Mouse (Mus musculus) adrenal gland (tissue): ENCODE measurements around the gene Sgms1.
"Not testable (repeated sequence)": the region's sequence is repeated elsewhere in the genome, so short reads cannot be mapped to it uniquely, and the experiment has no call there.

Experiments used
- intact Hi-C: fragments of 180-260 bp; cut with DNase I; formaldehyde crosslinking; loops from one replicate; pipeline ENCODE4 v1.15.1; 2025

Gene Sgms1

DNA sequence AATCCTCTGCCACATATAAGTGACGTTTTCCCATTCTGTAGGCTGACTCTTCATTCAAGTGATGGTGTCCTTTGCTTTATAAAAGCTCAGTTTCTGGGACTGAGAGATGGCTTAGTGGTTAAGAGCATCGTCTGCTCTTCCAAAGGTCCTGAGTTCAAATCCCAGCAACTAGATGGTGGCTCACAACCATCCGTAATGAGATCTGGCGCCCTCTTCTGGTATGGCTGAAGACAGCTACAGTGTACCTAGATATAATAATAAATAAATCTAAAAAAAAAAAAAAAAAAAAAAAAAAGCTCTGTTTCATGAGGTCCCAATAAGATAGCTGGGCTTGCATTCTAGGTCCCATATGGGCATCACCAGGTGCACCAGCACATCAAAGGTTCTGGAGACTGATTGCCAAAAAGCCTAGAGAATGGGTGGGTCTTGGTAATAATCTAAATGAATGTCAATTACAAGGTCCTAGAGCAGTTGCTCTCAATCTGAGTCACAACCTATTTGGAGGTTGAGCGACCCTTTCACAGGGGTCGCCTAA, 272.0 kb downstream of the Sgms1 start:
- intact Hi-C loops = no loop called here

DNA sequence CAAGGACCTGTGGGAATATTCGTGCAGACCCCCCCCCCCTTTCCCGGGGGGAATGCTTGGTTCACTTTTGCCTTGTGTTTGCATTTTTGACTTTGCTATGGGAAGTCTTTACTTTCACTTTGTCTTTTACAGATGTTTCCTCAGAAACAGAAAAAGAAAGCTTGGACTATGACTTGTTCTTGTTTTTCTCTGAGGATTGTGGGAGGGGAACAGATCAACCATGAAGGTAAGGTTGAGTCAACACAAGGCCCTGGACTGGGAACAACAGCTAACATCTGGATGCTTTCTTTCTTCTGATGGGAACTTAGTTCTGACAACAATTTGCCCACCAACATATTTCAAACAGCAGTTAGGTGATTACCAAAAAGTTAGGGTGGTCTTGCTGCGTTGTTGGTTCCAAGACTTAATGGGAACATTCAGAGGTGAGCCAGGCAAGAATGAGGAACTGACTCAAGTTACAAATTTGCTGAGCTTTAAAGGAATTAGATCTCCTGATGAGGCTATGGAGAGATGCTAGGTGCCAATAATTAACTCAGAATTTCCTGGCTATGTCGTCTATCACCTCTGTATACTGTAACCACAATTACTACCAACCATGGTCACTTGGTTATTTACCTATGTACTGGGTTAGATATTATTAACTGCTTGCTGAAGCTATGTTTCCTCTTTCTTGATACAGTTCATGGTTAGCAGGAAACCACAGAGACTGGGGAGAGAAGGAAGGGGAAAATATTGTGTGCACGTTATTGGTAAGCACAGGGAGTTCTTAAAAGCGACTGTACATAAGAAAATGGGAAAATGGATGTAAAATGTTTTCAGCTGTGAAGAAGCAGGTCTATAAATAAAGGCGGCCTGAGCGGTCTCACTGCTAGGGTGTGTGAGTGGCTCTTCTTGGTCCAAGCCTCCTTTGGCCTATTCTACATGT, 277.4 kb downstream of the Sgms1 start:
- intact Hi-C loops = no loop called here

DNA sequence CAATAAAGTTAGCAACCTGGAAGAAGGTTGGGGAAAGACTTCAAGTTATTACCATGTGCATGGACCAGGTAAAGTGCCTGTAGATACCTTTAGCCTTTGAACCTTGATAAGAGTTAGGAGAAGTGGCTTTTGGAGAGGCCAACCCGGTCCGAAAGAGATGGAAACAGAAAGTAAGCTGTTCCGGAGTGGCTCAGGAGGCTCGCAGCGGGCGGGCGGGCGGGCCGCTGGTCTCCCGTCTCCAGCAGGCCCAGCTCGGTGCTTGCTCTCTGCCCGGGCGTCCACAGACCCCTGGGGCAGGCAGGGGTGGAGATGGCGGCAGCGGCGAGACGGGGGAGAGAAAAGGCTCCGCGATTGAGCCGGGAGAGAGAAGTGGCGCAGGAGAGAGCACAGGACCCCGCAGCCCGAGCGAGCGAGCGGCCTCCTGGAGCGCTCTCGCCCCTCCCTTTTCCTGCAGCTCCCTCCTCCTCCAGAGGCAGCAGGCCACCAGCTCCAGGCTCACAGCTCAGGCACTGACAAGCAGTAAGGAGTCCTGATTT, 281.7 kb downstream of the Sgms1 start, which contains the start of gene Asah2:
Asah2 (minus strand) TSS at position 441 of the 536 bp plus-strand sequence.
- intact Hi-C loops = no loop called here

DNA sequence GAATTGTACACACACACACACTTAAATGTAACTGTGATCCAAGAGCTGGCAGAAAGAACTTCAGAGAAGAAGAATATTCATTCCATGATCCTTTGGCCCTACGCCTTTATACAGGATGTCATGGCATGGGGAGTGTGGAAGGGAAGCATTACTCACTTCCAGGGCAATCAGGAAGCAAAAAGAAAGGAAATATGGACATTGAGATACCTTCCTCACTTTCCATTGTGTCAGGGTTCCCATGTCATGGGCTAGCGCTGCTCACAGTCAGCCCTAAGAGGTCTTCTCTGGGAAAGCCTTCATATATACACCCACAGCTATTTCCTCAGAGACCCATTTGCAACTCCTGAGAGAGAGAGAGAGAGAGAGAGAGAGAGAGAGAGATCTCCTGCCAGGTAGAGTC, 282.8 kb downstream of the Sgms1 start:
- intact Hi-C loops = no loop called here

DNA sequence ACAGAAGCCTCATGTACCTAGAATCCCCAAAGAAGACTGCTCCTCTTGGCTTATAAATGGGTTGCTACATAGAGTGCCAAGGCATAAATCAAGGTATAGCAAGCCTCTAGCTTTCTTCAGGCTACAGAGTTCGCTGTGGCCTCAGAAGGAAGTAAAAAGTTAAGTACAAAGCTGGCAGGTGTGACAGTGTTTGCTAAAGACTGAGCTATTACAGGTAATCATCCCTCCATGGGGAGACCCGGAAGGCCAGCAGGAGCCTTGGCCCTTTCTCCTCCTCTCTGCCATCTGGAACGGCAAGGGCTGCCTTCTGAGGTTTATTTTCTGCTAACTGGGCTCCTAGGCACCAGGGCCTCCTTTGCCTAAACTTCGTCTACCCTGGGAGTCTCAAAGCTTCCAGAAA, 285.3 kb downstream of the Sgms1 start:
- intact Hi-C loops = loop anchor here (5.0 kb wide), 1 partner anchor 132 kb away; no protein-coding TSS in a partner anchor

DNA sequence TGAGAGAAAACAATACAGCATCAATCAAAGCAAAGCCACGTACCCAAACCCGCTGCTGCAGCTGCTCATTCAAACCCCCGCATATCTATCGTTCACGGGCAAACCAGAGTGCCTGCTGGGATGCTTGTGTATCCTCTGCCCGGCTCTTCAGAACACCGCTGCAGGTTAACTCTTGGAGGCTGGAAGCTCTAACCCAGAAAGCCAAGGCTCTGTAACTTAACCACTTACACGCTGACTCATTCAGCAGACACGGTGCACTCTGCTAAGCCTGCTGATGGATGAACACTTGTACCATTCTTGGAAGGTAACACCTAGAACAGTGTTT, 286.6 kb downstream of the Sgms1 start:
- intact Hi-C loops = loop anchor here (5.0 kb wide), 1 partner anchor 131 kb away; no protein-coding TSS in a partner anchor

DNA sequence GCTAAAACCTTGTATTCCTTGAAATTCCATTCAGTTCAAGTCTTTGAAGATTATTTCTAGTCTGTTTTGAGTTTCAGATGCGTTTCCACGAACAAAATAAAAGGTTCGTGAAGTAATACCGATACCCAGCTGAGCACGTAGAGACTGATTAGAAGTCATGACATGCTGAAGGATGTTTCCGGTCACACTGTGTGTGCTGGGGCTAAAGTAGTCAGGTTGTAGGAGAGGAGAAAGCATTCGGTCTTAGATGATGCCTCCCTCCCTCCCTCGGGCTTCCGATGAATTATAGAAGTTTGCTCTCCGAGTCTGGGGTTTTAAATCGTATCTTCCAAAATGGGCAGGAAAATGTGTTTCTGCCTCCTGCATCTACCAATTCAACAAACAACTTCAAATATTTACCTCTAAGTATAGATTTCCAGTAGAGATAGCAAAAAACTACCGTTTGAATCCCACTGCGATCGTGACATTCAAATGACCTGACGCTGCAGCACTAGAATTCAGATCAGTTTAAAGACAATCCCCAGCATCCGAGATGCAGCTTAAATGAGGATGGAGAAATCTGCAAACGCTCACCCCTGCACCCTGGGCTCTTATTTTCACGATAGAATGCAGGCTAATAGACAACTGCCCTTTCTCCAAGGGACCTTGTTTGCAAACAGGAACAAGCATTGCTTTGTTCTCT, 287.1 kb downstream of the Sgms1 start:
- intact Hi-C loops = loop anchor here (5.0 kb wide), 1 partner anchor 130 kb away; no protein-coding TSS in a partner anchor

DNA sequence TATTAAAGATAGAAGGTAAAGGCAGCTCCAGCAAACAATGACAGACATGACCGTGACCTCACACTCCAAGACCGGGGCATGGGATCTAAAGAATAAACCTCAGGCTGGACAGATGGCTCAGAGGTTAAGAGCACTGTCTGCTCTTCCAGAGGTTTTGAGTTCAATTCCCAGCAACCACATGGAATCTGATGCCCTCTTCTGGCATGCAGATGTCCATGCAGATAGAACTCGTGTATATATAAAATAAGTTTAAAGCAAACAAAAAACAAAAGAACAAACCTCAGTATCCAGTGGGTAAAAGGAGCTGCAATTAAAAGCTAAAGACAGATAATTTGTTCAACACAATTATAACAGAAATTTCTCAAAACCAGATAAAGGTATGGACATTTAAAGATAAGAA, 290.9 kb downstream of the Sgms1 start:
- intact Hi-C loops = loop anchor here (10.0 kb wide), 1 partner anchor 74 kb away; no protein-coding TSS in a partner anchor

DNA sequence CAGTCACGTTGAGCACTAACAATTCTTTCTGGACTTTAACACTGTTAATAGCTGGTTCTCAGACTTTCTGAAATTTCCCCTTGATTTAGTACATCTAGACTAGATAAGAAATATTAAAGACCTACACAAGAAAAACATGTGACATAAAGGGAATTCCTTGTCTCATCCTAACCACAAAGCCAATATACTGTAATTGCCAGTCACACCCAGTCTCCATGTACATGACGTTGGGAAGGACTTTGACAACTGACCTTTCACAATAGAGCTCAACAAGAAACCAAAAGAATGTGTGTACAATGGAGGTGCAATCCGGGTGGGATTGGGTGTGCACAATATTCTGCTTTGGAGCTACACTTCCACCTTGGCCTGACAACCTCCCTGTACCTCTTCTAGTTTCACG, 297.2 kb downstream of the Sgms1 start:
- intact Hi-C loops = loop anchor here (10.0 kb wide), 1 partner anchor 68 kb away; no protein-coding TSS in a partner anchor

DNA sequence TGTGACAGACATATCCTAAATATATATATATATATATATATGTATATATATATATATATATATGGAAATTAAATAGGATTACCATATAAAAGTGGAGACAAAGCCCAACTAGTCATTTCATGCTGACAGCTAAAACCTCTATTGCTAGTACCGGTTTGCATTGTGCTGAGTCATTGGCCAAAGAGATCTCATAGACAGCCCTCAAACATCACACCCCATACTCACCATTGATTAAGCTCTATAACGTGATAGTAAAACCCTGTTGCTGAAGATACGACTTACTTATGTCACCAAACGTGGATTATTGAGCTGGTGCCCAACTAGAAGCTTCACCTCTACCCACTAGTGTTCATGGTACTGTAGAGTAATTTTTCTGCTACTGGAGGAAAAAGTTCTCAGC, 298.7 kb downstream of the Sgms1 start:
- intact Hi-C loops = loop anchor here (10.0 kb wide), 1 partner anchor 66 kb away; no protein-coding TSS in a partner anchor

DNA sequence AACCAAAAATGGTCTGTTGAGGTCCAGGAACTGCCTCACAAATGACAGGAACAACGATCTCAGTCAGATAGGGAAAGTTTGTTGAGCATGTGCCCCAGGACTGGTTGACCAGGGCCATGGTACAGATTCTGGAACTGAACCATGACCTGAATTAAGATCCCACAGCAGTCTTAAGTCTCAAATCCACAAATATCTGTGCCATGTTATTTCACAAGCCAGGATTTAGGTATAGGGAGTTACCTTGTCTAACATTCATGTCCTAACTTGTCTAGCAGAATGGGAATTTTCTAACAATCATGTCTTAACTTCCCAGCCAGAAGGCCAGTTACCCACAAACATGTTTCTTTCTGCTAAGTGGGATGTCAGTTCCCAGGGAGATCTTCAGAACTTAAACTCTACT, 300.9 kb downstream of the Sgms1 start:
- intact Hi-C loops = no loop called here

DNA sequence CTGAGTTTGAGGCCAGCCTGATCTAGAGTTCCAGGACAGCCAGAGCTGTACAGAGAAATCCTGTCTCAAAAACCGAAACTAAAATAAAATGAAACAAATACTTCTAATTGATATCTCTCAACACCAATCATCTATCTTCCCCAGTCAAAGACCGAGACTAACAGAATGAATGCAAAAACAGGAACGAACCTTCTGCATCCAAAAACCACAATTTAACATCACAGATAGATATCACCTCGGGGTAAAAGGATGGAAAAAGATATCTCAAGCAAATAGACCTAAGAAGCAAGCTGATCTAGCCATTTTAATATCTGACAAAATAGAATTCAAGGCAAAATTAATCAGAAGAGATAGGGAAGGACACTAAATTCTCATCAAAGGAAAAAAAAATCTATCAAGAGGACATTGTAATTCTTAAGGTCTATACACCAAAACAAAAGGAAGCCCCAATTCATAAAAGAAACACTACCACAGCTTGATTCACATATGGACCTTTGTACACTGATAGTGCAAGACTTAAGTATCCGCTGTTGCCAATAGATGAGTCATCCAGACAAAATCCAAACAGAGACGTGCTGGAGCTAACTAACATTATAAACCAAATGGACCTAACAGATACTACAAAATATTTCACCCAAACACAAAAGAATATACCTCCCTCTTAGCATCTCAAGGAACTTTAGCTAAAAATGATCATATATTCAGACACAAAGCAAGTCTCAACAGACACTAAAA, 301.6 kb downstream of the Sgms1 start:
- intact Hi-C loops = no loop called here

DNA sequence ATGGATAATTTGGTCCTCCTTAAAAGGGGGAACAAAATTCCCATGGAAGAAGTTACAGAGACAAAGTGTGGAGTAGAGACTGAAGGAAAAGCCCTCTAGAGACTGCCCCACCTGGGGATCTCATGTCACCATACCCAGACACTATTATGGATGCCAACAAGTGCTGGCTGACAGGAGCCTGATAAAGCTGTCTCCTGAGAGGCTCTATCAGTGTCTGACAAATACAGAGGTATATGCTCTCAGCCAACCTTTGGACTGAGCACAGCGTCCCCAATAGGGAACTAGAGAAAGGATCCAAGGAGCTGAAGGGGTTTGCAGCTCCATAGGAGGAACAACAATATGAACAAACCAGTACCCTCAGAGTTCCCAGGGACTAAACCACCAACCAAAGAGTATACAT, 304.7 kb downstream of the Sgms1 start:
- intact Hi-C loops = not testable (repeated sequence)
